Mouse (Mus musculus) lung, postnatal 36 days (tissue): ENCODE results near the gene Gm39566.

Experiments used
- DNase-seq: peaks from one replicate; pipeline ENCODE4 v3.0.0; 2022; ENCODE audit warnings: mixed read lengths

The Gm39566 gene

DNA sequence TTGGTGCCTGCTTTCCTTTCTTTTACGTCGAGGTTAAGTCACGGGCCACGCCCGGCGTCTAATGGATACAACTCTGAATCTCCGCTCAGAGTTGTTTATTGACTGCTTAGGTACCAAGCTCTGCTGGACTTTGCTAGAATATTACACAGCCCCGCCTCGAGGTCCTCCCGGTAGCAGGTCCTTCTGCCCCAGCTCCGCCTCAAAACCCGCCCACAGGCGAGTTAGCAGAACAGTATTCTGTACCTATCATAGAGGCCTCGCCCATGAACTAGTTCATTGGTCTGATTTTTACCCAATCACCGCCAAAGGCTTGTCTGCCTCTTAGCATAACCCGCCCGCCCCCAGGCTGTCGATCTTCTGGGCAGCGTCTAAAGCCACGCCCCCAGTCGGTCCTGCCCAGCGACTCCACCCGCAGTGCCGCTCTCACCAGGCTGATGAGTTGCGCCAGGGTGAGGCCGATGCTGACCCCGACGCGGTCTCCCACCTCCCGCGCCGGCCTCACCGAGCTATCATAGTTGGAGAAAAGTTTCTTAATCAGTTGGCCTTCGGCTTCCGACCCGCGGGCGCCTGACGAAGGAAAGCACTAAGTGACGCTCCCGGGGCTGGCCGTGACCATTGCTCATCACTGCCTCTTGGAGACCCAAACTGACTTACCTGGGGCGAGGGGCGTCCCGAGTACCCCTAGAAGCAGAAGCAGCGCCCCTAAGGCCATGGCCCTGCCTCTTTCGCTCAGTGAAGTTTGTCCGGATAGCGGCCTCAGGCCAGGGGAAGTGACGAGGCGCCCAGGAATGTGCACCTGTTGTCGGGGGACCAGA lies 19.7 kb downstream of the Gm39566 start, which contains the start of gene Chrnb1:
Chrnb1 (minus strand) TSS at position 776 of the 815 bp plus-strand sequence.
- peak; percentile 99 for DNase-seq

DNA sequence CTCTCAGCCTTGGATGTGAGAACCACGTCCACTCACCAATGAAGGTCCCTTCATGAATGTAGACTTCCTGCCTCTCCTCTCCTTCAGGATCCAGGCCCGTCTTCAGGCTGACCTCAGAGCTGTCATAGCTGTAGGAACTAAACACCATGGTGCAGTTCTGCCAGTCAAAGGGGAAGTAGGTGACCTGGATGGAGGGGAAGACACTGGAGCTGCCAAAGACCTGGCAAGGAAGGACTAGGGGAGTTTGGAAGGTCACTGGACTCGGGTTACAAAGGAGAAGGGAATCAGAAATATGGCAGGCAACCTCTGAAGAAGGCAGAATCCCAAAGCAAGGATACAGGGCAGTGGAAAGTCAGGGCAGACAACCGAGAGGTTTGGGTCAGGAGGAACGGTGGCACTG lies 21.7 kb downstream of the Gm39566 start:
- DNase-seq, result no peak

DNA sequence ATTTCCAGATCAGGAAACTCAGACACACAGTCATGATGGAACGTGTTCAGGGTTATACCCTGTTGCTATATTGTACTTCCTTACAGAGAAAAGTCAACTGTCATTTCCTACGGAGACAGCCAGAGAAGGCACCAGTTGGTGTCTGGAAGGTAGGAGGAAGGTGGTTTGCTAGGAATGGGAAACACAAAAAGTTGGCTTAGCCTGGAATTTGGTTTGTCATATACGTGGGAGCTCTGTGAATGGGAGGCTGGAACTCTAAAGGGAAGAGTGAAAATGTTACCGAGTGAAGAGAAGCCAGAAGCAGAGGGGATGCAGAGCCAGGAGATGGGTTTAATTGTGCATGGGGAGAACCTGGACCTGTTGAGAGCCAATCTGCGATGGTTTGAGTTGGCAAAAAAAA lies 23.7 kb downstream of the Gm39566 start:
- DNase-seq, result no peak

DNA sequence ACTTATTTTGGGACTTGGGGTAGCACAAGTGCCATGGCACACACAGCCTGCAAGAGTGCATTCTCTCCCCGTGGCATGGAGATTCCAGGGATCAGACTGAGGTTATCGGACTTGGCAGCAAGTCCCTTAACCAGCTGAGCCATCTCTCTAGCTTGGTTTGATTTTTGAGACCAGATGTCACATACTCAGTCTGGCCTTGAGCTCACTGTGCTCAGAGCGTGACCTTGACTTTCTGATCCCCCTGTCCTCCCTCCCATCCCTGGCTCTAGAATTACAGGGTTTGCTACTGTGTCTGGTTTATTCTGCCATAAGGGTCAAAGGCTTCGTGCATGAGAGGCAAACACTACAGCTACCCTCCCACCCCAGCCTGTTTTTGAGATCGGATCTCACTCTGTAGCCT lies 25.7 kb downstream of the Gm39566 start:
- DNase-seq, result no peak

DNA sequence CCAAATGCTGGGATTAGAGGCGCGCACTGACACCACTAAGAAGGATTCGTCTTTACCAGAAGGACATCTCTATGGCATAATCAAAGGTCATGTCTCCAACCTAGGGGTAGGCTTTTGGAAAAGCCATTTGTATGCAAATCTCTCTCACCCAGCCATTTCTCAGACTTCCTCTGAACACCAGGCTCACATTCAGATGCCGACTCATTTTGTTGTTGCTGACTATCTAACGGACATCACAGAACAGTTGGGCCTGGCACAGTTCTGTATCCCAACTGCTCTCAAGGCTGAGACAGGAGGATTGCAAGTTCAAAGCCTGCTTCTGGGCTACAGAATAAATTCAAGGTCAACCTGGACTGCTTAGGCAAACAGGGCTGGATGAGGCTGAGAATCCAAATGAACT lies 27.8 kb downstream of the Gm39566 start:
- no peak for DNase-seq

DNA sequence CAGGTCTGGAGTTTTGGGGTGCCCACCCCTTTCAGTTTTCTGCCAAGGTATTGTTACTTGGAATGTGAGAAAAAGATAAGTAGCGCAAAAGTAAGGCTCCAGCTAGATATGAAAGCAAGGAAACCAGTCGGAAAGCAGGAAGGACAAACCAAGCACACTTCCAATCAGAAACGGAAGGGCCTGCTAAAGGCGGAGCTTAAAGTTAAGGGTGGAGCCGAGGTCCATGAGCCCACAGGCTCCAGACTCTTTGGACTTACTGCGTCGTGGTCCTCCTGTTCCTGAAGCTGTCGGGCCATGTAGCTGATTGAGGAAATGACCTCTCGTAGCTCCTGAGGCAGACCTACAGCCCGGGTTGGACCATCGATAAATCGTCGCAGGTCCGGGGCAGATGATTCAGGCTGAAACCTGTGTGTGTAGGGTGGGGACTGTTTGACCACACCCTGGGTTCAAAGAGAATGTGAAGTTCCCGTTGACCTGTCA lies 30.3 kb downstream of the Gm39566 start:
- peak; percentile 85 for DNase-seq

DNA sequence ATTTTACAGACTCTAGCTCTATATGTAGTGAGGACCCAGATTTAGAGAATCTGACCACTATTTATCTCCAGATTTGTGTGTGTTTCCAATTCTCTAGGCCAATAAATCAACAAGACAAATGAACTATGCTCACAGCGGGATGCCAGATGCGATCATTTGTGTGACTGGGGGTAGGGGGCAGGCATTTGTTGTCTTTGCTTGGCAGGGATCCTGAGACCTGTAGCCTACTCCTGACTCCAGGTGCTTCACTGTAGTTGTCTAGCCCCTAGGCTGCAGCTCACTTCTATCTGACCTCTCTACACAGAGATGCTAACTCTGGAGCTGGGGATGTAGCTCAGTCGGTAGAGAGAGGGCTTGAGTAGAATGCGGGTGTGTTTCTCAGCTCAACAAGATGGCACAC lies 33.3 kb downstream of the Gm39566 start:
- no peak for DNase-seq

DNA sequence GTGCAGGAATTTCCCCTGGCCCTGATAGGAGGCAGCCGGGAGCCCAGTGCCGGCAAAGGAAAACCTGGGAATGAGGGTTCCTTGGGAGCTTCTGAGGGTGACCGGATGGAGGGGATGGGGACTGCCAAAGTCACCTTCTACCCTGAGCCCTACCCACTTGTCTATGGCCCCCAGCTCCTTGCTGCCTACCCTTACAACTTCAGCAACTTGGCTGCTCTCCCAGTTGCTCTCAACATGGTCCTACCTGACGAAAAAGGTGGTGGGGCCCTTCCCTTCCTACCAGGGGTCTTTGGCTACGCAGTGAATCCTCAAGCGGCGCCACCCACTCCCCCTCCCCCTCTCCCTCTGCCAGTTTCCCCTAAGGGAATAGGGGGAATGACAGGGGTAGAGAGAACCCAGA lies 36.1 kb downstream of the Gm39566 start:
- DNase-seq, result no peak

DNA sequence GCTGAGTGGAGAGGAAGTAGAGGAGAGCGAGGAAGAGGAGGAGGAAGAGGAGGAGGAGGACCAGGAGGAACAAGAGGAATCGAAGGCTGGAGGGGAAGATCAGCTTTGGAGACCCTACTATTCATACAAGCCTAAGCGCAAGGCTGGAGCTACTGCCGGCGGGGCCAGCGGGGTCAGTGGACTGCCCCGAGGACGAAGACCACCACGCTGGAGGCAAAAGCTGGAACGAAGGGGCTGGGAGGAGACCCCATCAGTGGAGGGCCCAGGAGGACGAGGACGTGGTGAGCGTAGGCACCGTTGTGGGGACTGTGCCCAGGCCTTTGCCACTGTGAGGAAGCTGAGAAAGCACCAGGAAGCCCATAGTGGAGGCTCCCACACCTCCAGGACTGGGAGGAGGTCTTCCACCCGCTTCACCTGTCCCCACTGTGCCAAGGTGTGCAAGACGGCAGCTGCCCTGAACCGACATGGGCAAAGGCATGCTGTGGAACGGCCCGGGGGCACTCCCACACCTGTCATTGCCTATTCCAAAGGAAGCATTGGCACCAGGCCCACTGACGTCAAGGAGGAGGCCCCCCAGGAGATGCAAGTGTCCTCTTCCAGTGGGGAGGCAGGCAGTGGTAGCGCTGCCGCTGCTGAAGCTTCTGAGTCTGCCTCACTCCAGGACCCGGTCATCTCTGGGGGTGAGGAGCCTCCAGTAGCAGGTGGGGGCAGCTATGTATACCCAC lies 36.7 kb downstream of the Gm39566 start:
- DNase-seq, result no peak

DNA sequence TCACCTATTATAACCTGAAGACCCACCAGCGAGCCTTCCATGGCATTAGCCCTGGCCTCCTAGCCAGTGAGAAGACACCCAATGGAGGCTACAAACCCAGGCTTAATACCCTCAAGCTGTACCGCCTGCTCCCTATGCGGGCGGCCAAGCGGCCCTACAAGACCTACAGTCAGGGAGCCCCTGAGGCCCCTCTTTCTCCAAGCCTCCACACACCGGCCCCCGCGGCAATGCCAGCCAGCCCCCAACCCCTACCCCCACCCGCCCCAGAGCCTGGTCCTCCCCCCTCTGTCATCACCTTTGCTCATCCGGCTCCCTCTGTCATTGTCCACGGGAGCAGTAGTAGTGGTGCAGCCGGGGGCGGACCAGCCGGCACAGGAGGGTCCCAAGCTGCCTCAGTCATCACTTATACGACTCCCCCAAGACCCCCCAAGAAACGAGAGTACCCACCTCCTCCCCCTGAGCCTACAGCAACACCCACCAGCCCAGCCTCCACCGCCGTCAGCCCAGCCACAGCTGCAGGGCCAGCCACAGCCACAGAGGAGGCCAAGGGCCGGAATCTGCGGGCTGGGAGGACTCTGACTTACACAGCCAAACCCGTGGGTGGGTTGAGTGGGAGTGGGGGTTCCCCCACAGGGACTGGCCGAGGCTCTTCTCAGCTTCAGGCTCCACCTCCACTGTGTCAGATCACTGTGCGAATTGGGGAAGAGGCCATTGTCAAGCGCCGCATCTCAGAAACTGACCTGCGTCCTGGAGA lies 37.4 kb downstream of the Gm39566 start:
- peak; percentile 59 for DNase-seq

DNA sequence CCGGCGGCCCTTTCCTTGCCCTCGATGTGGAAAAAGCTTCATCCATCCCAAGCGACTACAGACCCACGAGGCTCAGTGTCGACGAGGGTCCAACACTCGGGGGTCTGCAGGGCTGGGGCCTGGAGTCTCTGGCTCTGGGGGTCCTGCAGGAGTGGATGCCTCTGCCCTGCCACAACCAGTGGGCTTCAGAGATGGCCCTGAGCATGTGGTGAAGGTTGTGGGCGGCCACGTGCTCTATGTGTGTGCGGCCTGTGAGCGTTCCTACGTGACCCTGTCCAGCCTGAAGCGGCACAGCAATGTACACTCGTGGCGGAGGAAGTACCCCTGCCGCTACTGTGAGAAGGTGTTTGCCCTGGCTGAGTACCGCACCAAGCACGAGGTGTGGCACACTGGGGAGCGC lies 38.6 kb downstream of the Gm39566 start:
- no peak for DNase-seq

DNA sequence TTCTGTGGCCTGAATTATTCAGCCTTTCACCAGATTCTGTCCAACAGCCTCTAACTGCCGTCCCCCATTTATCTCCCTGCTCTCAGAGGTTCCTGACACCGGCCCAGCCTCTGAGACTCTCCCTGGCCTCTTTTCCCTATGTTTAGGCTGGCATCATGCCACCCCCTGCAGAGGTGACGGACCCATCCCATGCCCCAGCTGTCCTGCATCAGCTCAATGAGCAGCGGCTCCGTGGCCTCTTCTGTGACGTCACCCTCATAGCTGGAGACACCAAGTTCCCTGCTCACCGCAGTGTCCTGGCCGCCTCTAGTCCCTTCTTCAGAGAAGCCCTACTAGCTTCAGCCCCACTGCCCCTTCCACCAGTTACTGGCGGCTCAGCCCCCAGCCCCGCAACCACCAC lies 39.4 kb downstream of the Gm39566 start:
- DNase-seq, result no peak

DNA sequence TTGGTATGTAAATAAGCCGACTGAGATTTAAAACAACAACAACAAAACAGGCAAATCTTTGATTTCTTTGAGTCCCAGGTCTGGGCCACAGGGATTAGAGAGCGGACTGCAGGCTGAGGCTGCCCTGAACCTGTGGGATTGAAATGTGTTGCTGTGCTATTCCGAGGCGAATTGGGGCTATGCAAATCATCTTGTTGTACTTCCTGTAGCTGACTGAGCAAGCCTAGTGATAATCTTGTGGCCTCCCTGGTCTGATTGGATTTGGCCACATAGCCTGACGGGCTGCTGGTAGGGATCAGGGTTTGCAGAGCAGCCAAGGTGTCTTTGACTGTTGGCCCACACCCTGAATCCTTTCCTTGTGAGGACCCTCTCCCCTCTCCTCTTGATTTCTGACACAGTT lies 40.1 kb downstream of the Gm39566 start:
- no peak for DNase-seq

DNA sequence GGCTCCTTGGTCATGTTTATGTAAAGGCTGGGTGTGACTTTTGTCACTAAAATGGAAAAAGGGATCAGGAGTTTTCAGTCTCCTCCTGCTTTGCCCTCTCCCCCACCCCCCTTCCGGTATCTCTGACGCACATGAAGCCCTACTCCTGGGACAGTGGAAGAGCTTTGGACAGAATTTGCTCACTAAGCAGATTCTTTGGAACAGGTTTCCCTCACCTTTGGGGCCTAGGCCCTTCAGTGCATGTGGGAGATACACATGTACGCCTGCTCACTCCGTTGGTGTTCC lies 47.5 kb downstream of the Gm39566 start:
- DNase-seq, result peak; percentile 71

DNA sequence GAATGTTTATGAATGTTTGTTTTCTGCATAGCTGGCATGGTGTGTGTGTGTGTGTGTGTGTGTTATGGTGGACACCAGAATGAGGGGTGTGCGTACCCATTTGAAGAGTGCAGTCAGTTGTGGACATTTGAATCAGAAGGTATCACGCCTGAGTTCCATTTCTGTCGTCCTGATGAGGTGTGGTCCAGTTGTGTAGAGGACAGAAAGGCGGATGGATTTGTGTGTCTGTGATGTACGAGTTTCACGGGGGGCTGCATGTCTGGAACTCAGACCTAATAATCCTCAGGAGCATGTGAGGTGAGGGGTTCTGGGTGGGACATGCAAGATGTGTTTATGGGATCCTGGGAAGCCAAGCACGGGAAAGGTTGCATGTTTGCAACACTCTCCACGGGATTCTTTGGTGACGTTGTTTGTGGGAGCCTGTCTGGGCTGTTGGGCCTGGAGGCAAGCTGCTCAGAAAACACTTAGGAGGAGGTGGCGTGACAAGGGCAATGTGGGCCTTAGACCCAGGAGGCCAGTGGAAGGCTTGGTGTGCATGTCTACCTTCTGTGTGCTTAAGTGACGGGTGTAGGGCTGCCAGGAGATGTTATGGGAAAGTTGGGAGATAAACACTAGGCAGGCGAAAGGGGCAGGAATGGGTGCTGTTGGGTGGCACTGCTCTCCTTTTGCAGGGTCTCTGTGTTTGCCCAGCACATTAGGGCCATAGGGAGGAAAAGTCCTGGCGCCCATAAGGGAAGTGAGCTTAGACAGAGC lies 48.0 kb downstream of the Gm39566 start:
- DNase-seq, result peak; percentile 41

DNA sequence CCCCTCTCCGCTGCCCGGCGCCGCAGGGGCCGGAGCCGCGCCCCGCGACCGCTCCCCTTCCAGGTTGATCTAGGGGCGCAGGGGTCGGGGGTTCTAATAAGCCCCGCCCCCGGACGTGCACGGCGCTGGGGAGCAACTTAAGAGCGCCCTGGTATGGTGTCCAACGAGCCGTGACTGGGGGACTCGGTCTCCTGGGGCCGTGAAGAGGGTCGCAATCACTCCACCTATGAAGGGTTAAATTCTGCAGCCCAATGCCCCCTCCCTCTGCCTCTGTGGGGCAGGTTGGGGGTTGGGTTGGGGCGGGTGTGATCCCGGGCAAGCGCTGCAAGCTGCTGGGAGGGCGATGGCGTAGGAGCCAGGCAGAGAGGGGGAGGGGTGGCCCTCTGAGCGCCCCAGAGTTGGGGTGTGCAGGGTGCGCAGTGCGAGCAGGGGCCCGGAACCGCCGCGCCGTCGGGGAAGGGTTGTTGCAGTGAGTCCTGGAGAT lies 48.9 kb downstream of the Gm39566 start:
- DNase-seq, result peak; percentile 79

DNA sequence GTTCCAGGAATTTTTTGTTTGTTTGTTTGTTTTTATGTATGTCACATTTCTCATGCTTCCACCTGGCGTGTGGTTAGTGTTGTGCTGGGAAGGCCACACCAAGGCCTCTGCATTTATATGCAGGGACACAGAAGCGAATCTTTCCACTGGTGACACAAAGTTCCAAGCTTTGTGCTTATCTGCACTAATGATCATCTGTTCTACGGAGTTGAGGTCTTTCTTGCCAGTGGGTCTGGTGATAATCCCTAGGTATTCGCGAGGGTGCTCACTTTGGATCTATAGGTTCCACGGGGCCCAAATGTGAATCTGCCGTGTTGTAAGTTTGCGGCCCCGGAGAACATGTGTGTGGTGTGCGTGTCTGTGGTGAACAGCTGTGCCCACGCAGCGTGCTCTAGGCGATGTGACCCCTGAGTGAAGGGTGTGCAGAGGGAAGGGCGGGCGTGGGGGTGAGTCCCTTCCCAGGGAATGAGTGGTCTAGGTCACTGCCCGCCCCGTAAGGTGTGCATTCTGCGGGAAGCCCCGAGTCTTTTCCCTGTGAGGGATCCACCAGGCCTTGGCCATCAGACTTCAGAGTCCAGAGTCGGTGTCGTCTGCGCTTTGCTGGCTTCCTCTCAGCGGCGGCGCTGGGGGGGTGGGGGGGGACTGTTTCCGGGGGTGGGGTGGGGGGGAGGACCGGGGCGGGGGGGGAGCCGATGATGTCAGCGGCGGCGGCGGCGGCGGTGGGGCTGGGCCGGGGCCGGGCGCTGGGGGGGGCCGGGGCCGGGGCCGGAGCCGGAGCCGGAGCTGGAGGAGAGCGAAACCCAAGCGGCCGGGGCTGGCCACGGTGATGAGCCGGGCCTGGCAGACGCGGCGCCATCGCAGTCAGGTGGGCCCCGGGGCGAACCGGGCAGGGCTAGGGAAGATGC lies 49.6 kb downstream of the Gm39566 start, which contains the start of gene Zbtb4:
Zbtb4 (plus strand) TSS at position 692 of the 905 bp plus-strand sequence.
- DNase-seq, result peak; percentile 60

DNA sequence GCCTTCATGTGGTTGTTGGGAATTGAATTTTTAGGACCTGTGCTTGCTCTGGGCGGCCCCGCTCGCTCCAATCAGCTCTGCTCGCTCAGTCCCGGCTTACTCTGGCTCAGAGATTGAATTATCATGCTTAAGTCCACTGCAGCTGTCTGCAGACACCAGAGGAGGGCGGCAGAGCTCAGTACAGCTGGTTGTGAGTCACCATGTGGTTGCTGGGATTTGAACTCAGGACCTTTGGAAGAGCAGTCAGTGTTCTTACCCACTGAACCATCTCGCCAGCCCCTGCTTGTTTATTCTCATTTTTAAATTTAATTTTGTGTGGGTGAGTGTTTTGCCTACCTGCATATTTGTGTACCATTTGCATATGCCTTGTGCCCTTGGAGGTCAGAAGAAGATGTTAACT lies 51.5 kb downstream of the Gm39566 start:
- peak; percentile 36 for DNase-seq

DNA sequence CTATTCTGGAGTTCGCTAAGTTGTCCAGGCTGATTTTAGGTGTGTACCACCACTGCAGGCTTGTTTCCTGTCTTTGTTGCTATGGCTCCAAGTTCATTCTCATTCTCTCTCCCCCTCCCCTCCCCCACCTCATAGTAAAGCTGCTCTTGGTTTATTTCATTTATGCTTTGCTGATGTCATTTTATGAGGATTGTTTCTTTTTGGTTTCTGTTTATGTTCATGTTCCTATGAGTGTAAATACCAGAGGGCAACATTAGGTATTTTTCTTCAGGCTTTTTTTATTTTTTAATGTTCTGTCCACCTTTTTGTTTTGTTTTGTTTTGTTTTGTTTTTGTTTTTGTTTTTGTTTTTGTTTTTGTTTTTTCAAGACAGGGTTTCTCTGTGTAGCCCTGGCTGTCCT lies 53.2 kb downstream of the Gm39566 start, which contains the start of gene Slc35g3:
Slc35g3 (minus strand) TSS at position 101 of the 400 bp plus-strand sequence.
- DNase-seq, result no peak
